Mouse (Mus musculus) T-cell, adult 2 months (primary cell): Measurements from ENCODE around the gene Clasp1.
A peak's percentile ranks its signal among the peaks of the same experiment; 100 is the strongest.

Source experiments
- DNase-seq: peaks from one replicate; pipeline ENCODE4 v3.0.0; 2022; ENCODE audit warnings: low spot score

The Clasp1 gene

DNA sequence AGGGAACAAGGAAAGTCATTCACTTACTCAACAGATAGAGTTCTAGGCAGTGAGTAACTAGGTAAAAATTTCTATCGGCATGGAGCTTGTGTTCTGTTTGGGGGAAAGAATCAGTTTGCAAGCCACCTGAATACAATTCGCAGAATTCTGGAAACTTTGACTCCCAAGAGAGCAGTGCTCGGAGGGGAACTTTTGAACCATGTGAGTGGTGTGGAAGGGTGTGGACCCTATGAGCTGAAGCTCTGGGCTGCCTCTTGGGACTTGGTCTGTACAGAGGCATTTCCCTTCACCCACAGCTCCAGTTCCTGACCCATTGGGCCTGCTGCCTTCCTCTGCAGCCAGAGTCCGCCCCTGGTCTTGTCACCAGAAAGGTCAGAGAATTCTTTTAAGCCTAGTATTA, 64.7 kb downstream of the Clasp1 start:
- DNase-seq = no peak

DNA sequence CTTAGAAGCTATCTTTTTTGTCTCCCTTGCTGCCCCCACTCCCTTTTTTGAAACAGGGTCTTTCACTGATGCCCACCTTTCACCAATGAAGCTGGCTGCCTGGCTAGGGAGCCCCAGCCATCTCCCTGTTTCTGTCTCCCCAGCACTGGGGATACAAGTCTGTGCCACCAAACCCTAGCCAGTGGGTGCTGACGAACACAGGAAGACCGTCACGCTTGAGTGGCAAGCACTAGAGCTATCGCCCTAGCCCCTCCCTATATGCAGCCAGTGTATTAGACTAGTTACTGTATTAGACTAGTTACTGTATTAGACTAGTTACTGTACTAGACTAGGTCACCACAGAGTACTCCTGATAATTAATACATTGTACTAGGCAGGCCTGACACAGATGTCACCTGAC, 66.0 kb downstream of the Clasp1 start:
- no peak for DNase-seq

DNA sequence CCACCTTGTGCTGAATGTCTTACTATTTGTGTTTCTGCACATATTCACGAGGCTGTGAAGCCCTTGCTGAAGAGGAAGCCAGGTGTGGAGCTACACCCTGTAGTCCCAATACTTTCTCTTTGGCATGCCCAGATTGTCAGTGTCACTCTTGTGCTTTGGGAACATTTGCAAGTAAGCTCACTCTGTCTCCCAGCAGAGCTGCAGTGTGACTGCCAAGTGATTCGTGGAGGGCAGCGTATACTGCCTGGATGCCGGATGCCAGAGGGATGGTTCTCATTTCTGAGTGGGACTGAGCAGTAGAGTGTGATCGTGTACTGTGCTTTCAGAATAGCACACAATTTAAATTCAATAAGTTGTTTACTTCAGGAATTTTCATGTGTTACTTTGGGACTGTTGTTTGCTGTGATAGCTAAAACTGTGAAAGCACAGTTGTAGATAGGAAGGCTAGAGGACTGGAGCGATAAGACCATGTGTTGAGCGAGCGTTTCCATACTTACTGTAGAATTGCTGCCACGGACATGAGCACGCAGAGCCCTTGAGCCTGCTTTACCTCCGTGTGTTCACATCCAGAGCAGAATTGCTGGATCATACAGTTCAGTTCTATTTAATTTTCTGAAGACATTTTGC, 68.5 kb downstream of the Clasp1 start:
- DNase-seq = no peak

DNA sequence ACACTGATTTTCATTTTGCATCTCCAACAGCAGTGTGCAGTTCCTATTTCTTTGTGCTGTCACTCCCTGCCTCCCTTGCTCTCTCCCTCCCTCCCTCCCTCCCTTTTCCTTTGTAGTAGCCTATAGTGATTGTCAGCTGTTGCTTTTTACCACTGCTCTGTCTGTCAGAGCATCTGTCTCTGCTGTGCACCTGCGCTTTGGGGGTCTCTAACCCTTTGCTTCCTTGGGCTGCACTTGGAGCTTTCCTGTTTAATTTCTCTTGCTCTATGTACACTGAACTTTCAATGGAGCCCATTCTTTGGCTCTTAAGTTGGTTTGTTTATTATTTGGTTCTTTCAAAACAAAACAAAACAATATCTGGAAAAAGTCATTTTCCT, 69.0 kb downstream of the Clasp1 start:
- DNase-seq = no peak

DNA sequence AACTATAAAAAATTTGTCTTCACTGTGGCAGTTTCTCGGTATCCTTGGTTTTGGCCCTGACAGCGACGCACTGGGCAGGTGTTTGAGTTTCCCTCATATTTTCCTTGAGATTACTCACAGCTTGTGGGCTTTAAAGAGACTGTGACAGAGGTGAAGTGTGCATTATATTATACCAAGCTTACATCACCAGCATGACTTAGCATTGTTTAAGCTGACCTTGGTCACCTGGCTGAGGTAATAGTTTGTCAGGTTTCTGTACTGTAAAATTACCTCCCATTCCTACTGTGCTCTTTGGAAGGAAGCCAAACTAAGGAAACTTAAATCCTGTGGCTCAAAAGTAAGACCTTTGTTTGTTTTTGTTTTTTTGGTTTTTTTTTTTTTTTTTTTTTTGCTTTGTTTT, 69.4 kb downstream of the Clasp1 start:
- no peak for DNase-seq

DNA sequence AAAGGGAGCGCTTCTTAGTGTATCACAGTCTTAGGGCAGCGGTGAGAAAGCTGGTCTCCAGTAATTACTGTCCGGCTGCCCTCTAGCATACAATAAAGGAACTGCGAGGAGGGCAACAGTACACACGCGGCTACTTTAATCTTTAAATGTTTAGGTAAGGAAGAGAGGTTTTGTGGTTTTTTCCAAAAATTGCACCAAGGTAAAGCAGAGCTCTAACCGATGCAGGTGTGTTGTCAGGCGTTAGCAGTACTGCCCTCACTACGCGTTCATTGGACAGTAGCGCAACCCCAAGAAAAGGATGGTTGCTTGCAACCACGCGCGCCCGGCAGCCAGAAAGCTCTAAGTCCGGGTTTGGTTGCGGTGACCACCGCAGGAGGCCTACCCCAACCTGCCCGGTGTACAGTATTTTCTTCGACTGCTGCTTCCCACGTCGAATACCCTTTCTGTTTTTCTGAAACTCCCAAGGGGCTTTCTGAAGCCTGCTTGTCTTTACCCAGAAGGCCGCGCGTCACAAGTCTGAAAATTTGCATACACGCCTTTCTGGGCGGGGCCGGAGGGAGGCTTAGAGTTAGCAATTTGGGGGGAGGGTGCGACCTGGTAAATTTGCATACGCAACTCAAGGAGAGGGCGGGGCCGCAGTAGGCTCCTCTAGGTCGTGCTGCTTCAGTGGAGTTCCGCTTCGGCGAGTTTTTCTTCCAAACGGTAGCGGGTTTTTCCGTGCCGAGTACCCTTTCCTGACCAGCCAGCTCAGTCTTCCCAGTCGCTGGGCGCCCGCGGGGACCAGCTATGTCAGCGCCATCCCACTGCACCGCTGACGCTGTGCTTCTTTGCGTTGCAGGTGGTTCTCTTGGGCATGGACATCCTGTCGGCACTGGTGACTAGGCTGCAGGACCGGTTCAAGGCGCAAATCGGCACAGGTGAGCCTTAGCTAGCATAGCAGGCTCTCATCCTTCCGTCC, 70.4 kb downstream of the Clasp1 start:
- peak; percentile 93 for DNase-seq

DNA sequence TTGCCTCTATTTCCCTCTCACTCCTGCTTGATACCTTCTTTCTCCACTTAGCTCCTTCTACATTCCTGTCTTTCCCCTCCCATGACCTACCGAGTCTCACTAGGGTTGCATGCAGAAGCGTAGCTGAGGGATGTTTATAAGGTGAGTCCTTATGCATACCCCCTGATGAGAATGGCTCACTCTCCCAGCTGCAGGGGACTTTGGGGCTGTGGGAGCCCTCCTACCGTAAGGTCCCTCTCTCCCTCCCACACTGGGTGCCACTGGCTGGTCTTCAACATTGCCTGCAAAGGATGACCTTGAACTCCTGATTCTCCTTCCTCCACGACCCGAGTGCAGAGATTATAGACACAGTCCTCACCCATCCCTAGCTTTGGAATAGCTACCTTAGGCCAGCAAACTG, 71.9 kb downstream of the Clasp1 start:
- DNase-seq = no peak

DNA sequence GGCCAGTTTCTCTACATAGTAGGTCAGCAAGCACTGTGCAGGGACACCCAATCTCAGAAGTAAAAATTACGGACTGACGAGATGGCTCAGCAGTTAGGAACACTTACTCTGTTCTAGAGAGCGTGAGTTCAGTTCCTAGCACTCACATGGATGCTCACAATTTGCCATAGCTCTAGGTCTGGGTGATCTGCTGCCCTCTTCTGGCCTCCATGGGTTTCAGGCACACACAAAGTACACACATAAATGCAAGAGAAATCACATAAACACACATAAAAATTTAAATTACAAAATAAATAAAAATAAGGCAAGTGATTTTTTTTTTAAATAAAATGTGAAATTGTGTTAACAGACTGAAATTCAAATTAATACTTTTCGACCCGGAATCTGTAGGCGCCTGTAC, 77.2 kb downstream of the Clasp1 start:
- no peak for DNase-seq

DNA sequence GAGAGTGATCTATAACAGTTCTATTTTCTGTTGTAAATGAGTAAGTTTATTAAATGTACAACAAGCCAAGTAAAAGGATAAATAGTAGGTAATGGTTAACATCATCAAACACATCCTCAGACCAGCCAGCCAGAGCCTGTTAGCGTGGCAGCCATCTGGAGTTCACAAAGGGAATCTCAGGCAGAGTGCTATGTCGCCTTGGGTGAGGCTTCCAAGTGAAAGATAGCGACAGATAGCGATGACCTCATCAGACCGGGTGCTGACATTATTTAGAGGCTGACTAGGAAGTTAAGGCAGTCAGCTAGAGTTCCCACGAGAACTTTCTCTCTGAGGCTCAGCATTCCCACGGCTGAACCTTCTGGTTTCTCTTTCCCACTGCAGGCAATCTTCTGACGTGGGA, 83.5 kb downstream of the Clasp1 start:
- no peak for DNase-seq

DNA sequence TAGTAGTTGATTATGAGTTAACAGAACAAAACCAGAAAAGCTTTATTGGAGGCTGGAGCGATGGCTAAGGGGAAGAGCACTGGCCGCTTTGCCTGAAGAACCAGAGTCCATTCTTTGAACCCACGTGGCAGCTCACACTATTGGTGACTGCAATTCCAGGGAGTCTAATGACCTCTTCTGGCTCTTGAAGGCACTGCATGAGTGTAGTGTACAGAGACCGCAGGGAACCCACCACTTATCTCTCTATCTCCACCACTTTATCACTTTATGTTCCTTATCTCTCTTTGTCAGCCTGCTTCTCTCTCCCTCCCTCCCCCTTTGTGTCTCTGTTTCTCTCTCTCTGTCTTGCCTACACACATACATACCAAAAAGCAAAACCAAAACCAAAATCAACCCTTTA, 88.1 kb downstream of the Clasp1 start:
- peak; percentile 26 for DNase-seq

DNA sequence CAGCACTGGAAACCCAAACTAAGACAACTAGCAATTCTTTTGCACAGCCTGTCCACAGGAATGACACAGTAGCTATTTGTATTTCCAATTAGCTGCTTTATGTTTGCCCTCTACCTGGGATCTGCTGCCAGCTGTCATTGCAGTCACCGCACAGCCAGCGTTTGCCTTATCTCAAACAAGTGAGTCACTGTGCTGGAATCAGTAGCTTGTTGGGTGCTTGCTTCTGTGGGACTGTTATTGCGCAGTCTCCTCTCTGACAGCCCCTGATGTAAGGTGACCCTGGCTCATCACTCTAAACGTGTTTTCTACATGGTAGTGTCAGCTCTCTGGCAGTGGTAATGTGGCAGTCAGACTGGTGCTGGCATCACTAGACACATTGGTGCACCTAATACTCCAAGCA, 90.4 kb downstream of the Clasp1 start:
- DNase-seq = no peak

DNA sequence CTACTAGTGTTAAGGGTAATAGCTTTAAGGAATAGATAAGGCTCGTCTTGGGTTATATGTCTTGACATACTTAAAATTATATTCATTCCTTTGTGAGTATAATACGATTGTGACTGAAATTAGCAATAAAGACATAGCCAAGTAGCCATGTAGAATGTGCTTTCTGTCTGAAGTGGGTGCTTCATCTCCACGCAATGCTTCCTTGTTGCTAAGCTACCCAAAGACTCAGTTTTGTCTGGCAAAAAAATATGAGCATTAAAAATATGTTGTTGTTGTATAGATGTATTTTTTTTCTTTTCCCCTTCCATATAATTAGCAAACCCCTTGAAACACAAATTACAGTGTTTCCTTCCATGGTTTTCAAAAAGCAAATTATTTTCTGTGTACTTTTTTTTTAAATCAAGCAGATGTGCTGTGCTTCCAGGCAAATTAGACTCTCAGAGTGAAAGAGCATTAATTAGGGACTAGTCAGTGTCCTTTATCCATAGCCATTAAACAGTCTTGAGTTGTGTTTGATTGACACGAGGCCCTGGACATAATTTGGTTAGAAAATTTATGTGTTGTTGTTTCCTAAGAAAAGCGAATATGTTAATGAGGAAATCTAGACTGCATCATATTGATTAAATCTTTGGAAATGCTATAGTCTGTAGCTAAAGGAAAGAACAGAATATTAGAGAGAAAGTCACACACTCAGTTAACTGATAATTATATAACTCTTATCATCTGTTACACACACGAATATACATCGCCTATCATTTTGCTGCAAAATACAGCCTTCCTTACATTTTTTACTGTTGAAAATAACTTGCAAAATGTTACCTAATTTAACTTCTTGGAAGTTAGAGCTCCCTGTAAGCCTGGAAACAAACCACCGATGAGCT, 91.9 kb downstream of the Clasp1 start:
- DNase-seq = no peak

DNA sequence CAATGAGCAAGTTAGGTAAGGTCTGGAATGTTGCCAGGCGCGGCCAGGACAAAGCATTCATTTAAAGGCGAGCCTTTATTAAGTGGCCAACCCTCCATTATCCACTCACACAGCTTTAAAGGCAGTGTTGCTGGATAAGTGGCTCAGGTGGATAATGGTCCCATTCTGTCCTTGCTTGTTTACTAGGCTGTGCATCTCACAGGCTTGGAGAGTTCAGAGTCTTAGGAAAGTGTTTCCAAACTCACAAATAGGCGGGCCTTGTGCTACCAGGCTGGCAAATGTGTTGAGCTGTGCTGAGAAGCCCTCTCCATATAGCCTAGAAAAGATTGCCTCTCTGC, 92.5 kb downstream of the Clasp1 start:
- no peak for DNase-seq

DNA sequence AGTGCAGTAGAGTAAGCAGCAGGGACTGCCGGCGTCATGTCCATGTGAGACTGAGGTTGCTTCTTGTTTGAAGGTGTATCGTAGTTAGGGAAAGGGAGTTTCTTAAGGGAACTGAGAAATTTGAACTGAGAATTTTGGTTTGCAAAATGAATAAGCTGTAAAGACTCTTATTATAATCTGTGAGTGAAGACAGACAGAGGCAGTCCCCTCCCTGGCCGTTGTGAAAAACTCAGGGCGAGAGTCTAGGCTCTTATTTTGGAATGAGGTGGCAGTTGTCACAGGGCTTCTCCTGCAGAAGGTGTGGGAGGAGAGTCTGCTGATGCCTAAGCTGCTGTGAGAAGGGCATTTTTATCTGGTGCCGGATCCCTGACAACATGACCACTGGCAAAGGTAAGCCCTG, 92.8 kb downstream of the Clasp1 start:
- no peak for DNase-seq

DNA sequence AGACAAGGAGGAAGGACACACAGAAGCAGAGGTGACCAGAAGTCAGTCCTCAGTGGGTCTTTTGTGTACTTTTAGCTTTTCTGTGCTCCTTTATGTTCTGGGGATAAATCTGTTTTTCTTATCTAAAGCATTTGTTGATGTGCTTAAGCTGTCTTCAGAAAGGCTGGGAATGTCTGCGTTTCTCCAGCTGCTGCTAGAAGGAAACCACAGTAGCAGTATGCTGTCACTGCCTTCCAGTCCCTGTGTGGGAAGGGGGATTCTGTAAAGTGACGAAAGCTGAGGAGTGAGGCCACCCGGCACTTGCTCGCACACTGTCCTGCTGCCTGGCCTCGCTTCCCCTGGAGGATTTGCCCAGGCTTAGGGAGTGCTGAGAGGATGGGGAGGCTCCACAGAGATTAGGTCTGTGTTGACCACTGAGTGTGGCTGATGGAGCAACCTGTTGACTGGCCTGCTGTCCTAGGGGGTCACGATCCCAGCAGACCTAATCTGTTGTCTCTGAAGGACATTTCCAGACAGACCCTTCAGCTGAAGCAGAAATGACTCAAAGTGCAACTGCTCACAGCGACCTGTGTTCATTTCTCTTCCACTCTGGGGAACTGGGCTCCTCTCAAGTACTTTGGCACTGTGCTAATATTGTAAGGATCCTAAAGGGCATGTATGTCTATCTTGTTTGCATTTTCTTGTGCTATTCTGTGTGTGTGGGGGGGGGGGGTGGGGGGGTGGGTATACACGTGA, 93.6 kb downstream of the Clasp1 start:
- DNase-seq = no peak

DNA sequence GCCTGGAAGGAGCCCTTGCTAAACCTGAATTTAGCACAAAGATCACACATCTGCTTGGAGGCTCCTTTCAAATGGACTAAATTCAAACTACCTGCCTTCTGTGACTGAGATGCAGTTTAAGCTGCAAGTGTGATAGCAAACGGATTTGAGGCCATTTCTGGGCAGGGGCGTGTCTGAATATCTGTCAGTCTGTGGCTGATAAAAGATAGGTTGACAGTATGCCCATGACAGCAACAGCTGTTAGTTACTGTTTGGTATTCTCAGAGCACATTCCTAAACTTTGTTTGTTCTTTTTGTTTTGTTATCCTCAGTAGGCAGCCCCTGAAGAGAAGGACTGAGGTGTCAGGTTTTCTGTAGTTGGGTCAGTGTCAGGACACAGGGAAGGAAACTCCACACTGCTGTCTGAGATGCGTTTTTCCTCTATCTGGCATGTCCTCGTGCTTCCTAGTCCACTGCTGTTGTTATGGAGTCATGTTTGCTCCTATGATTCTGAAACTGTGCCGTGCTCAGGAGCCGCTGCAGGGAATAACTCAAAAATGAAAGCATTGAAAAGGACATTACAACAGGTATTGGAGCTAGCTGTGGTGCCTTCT, 94.7 kb downstream of the Clasp1 start:
- no peak for DNase-seq

DNA sequence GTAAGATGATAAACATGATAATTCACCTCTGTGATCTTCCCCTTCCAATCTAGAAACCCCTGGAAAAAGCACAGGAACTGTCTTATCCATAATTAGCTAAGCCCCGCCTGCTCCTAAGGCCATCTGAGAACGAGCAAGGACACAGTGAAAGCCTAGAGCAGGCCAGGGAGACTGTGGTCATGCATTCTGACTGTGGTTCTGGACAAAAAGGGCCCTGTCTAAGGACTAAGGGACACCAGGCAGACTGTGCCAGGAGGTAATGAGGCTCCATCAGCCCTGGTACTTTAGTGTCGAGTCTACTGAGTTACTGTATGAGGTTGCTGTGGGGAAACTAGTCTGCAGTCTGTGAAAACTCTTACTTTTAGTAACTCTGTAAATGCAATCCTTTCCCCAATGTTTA, 96.7 kb downstream of the Clasp1 start:
- DNase-seq = no peak

DNA sequence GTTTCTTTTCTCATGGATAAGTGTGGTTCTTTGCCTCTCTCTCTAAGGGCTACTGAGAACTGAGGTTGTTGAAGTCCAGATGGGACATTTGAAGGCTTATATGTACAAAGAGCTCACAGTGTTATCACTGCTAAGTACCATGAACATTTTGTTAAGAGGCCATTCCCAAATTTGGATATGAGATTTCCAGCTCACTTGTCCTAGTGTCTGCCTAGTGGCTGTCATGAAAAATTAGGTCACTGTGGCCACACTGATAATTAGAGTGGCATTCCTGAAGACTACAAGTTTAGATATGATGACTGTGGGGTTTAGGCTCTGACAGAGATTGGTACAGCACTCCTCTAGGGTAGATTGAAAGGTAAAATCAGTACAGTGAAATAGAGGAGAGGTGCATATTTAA, 97.2 kb downstream of the Clasp1 start:
- no peak for DNase-seq

DNA sequence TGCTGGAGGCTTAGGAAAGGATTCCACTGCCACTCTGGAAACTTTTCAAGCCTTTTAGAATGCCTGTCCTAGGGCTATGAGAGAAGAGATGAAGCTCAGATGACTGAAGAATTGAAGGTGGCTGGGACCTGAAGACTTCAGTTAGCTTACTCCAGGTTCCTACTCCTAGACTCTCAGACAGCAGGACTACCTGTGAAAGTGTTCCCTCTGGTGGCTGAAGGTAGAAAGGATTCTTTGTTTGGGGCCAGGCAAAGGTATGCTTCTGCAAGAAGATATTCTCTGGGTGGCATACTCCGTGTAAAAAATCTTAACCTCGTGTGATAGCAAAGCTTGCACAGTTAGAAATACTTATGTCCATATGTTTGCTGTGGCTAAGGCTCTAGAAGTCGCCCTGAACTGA, 104.0 kb downstream of the Clasp1 start:
- DNase-seq = no peak

DNA sequence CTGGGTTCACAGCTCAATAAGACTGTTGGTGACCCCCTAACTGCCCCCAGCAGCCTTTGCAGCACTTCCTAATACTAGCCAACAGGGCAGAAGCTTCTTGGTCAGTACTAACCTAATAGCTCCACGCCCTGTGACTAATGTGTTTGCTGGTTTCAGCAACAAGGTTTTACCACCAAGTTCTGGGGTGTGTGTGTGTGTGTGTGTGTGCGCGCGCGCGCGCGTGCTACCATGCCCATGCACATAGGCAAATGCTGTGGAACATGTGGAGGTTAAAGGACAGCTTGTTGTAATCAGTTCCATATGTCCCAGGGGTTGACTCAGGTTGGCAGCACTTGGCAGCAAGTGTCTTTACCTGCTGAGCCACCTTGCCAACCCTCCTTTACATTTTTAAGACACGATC, 105.7 kb downstream of the Clasp1 start:
- no peak for DNase-seq

DNA sequence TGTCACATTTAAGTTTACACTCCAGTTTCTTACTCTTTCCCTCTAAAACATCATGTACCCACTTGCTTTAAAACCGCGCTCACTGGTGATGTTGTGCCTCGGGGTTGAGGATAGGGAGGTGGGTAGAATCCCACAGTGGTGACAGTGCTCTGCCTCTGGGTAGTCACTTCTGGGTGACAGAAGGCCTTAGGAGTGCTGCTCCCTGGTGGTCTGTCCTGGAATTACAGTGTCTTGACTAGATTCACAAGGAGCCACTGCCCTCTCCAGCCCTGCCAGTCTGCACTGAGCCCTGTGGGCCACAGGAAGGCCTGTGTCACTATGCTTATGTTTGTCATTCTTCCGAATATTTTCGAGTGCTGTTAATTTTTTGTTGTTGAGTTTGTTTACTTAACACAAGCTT, 109.5 kb downstream of the Clasp1 start:
- peak; percentile 69 for DNase-seq

DNA sequence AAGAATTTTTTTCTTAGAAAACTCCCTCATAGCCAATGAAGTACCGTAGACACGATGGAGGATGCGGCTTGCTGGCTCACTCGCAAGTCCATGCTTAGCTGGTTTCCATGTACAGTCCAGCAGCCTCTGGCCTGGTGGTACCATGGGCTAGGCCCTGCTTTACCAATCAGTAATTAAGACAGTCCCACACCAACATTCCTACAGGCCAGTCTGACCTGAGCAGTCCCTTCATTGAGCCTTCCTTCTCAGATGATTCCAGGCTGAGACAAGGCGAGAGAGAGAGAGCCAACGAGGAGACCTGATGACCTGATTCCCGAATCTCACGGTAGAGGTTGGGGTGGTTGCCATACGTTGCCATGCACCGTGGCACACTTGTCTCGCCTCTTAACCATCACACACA, 111.7 kb downstream of the Clasp1 start:
- no peak for DNase-seq
